Mouse (Mus musculus): ENCODE data around the gene R3hdm2. TPM values are rescaled to one million over a fixed set of nuclear protein-coding genes. Genes with fewer than 3 reads are reported as not detected.

Gene R3hdm2
- total and polyA plus RNA-seq, 3 experiments: 8.2 to 60.6 TPM; not detected in 1

GRCm38 (mm10) chr10:127427107-127427506, 47.0 kb downstream of the R3hdm2 start:
- no peaks in the 10 kb centered on the region for H3K9me3 ChIP-seq (replicated peaks; ENCODE audit: insufficient read depth, low read length)
- no peaks in the 10 kb centered on the region; a peak in 1 of 4 replicates for H3K4me1 ChIP-seq (ENCODE audit: control insufficient read depth in 1 of 2, insufficient read depth in 2 of 2, low read length in 2 of 2)

DNA sequence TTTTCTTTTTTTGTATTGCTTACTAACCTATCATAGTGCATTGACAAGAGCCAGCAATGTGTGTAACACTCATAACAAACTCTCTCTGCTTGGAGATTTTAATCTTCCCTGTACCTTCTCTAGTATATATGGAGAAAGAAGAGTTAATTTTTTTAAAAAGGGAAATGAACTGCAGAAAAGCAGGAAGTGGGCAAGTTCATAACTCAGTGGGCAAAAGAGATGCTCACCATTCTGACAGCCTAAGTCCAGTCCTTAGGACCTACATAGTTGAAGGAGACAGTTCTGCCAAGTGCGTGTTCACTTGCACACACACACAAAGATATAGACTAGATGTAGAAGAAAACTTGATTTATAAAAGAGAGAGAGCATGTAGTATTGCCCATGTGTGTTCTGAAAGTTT, 47.9 kb downstream of the R3hdm2 start:
- H3K27ac ChIP-seq (ENCODE audit: control insufficient read depth, low read depth, low read length): no peak overlapping the region
- H3K79me2 ChIP-seq (ENCODE audit: control insufficient read depth, insufficient read depth, low read length, poor library complexity): no peaks in the 10 kb centered on the region
- H3K4me3 ChIP-seq (ENCODE audit: control insufficient read depth in 1 of 2, insufficient read depth in 1 of 2, low read depth in 2 of 2, low read length in 2 of 2): no peak overlapping the region
- peaks cover 3 to 5% of the 10 kb centered on the region in 2 experiments; a peak in 3 of 4 replicates for H3K36me3 ChIP-seq (ENCODE audit: control insufficient read depth in 1 of 2, insufficient read depth in 2 of 2, low read length in 2 of 2)
- H3K9me3 ChIP-seq (replicated peaks; ENCODE audit: insufficient read depth, low read length): no peaks in the 10 kb centered on the region
- no peaks in the 10 kb centered on the region; a peak in 1 of 4 replicates for H3K4me1 ChIP-seq (ENCODE audit: control insufficient read depth in 1 of 2, insufficient read depth in 2 of 2, low read length in 2 of 2)
- H3K27me3 ChIP-seq (ENCODE audit: control insufficient read depth in 1 of 2, insufficient read depth in 2 of 2, low read length in 2 of 2): no peaks in the 10 kb centered on the region
- H3K9ac ChIP-seq (ENCODE audit: control insufficient read depth, low read depth, low read length, poor library complexity, severe bottlenecking): no peak overlapping the region
- TF ChIP-seq MXI1 (IDR thresholded peaks at IDR 0.05; ENCODE audit: low read depth, low read length): no peak
- TF ChIP-seq USF2 (IDR thresholded peaks at IDR 0.05; ENCODE audit: borderline replicate concordance in 1 of 2, insufficient read depth in 1 of 2, low read depth in 1 of 2, low read length in 2 of 2): no peak
- TF ChIP-seq E2F4 (IDR thresholded peaks at IDR 0.05; ENCODE audit: borderline replicate concordance, low read depth, low read length): no peak
- TF ChIP-seq JUND (IDR thresholded peaks at IDR 0.05; ENCODE audit: low read depth, low read length): no peak
- TF ChIP-seq GABPA (IDR thresholded peaks at IDR 0.05; ENCODE audit: low read depth, low read length): no peak
- no peak for TF ChIP-seq MYC (IDR thresholded peaks at IDR 0.05; ENCODE audit: low read depth, low read length)
- no peak for TF ChIP-seq RCOR1 (IDR thresholded peaks at IDR 0.05; ENCODE audit: low read depth, low read length)
- TF ChIP-seq CHD2 (IDR thresholded peaks at IDR 0.05; ENCODE audit: low read length): no peak
- TF ChIP-seq ELF1 (IDR thresholded peaks at IDR 0.05; ENCODE audit: low read depth, low read length): no peak
- no peak for TF ChIP-seq SIN3A (IDR thresholded peaks at IDR 0.05; ENCODE audit: low read length)
- no peak for TF ChIP-seq POLR2A (IDR thresholded peaks at IDR 0.05; ENCODE audit: control insufficient read depth in 1 of 2, insufficient read depth in 1 of 2, low read depth in 1 of 2, low read length in 2 of 2, poor library complexity in 1 of 2)
- TF ChIP-seq ZNF384 (IDR thresholded peaks at IDR 0.05; ENCODE audit: low read depth, low read length): no peak
- no peak for TF ChIP-seq BHLHE40 (IDR thresholded peaks at IDR 0.05; ENCODE audit: borderline replicate concordance, low read depth, low read length)
- TF ChIP-seq CTCF (IDR thresholded peaks at IDR 0.05 in 2 of 3, conservative IDR thresholded peaks at IDR 0.05 in 1 of 3; ENCODE audit: control insufficient read depth in 1 of 3, insufficient read depth in 1 of 3, low read depth in 2 of 3, low read length in 3 of 3, poor library complexity in 1 of 3, severe bottlenecking in 1 of 3): no peak
- no peak for TF ChIP-seq MEF2A (IDR thresholded peaks at IDR 0.05; ENCODE audit: extremely low read depth, insufficient replicate concordance, low read depth, low read length, poor library complexity, severe bottlenecking)
- no peak for TF ChIP-seq MAFK (IDR thresholded peaks at IDR 0.05; ENCODE audit: borderline replicate concordance, low read depth, low read length)
- TF ChIP-seq UBTF (IDR thresholded peaks at IDR 0.05; ENCODE audit: borderline replicate concordance, insufficient read depth, low read depth, low read length): no peak
- TF ChIP-seq NRF1 (IDR thresholded peaks at IDR 0.05; ENCODE audit: insufficient read depth, low read depth, low read length, poor library complexity, severe bottlenecking): no peak
- TF ChIP-seq POLR2AphosphoS2 (IDR thresholded peaks at IDR 0.05; ENCODE audit: low read length): no peak
- no peak for TF ChIP-seq MAZ (IDR thresholded peaks at IDR 0.05; ENCODE audit: low read depth, low read length)
- DNase-seq (ENCODE audit: low read depth, low spot score): no peak

More at GRCm38 (mm10) chr10:127427107-127427506, 47.0 kb downstream of the R3hdm2 start:
- no peak for TF ChIP-seq HCFC1 (IDR thresholded peaks at IDR 0.05; ENCODE audit: low read depth, low read length)
- no peak for TF ChIP-seq KAT2A (conservative IDR thresholded peaks at IDR 0.05; ENCODE audit: low read depth, low read length)
- TF ChIP-seq UBTF (IDR thresholded peaks at IDR 0.05; ENCODE audit: borderline replicate concordance, insufficient read depth, low read depth, low read length): no peak
- Histone ChIP-seq H3K27ac (ENCODE audit: control insufficient read depth, low read depth, low read length) (no peak overlapping the region), H3K9ac (ENCODE audit: control insufficient read depth, low read depth, low read length, poor library complexity, severe bottlenecking) (no peak overlapping the region), H3K79me2 (ENCODE audit: control insufficient read depth, insufficient read depth, low read length, poor library complexity) (no peaks in the 10 kb centered on the region), H3K36me3 (ENCODE audit: control insufficient read depth in 1 of 2, insufficient read depth in 2 of 2, low read length in 2 of 2) (peaks cover 3 to 5% of the 10 kb centered on the region in 2 experiments; a peak in 3 of 4 replicates), H3K27me3 (ENCODE audit: control insufficient read depth in 1 of 2, insufficient read depth in 2 of 2, low read length in 2 of 2) (no peaks in the 10 kb centered on the region), H3K4me3 (ENCODE audit: control insufficient read depth in 1 of 2, insufficient read depth in 1 of 2, low read depth in 2 of 2, low read length in 2 of 2) (no peak overlapping the region)
- no peak for DNase-seq (ENCODE audit: low read depth, low spot score)

Measured in MEL (cell line).